Mouse (Mus musculus): ENCODE measurements at regions not wholly inside any gene's neighbourhood (a gene's known extent, or its start where the extent isn't known, plus 50 kb on each side); places are given as distances from the start of the nearest gene placed in this dataset.

- TF ChIP-seq CTCF (IDR thresholded peaks at IDR 0.05; ENCODE audit: low read depth, low read length) (no peak), POLR2A (IDR thresholded peaks at IDR 0.05; ENCODE audit: insufficient read depth, low read length) (no peak)
These were observed 94.3 kb downstream of the Diras2 start for GRCm38 (mm10) chr13:52436756-52437155.

Data from ES-Bruce4 (cell line).